Mouse (Mus musculus): ENCODE results near the gene Nkpd1. TPM values are rescaled to one million over a fixed set of nuclear protein-coding genes. Genes with fewer than 3 reads are reported as not detected.

The Nkpd1 gene
- polyA plus RNA-seq, 1 experiment from 2014 or later, result not detected

- 70% methylated on average over 2 of the region's 2 CpGs for WGBS
- peaks cover 2% of the 10 kb centered on the region; the same call in 1 of the 2 replicates for H3K36me3 ChIP-seq (ENCODE audit: control insufficient read depth, insufficient read depth, low read length)
- H3K4me1 ChIP-seq (ENCODE audit: control insufficient read depth, insufficient read depth, low read length), result peaks cover 14% of the 10 kb centered on the region
- no peak overlapping the region for H3K4me3 ChIP-seq (ENCODE audit: low read depth, low read length)
- no peak overlapping the region for H3K27ac ChIP-seq (ENCODE audit: low read depth, low read length)
- H3K27me3 ChIP-seq (ENCODE audit: control insufficient read depth, insufficient read depth, low read length), result peaks cover 52% of the 10 kb centered on the region
- ATAC-seq (ENCODE audit: insufficient read depth, low FRiP score, low TSS enrichment), result no peak
- H3K9ac ChIP-seq (ENCODE audit: low read length), result no peak overlapping the region
- H3K9me3 ChIP-seq (ENCODE audit: control insufficient read depth, low read length), result no peaks in the 10 kb centered on the region
- DNase-seq (ENCODE audit: low spot score), result no peak
- no peak overlapping the region for H3K4me2 ChIP-seq (ENCODE audit: low read depth)
Observed at GRCm38 (mm10) chr7:19525105-19525481, 7.5 kb downstream of the Nkpd1 start.

GRCm38 (mm10) chr7:19531077-19531476 is 13.4 kb downstream of the Nkpd1 start:
- H3K4me3 ChIP-seq (ENCODE audit: low read depth, low read length), result no peak overlapping the region; the same call in 1 of the 2 replicates
- no peak for DNase-seq (ENCODE audit: low spot score)
- no peak overlapping the region for H3K9ac ChIP-seq (ENCODE audit: low read length)
- peaks cover 33% of the 10 kb centered on the region for H3K36me3 ChIP-seq (ENCODE audit: control insufficient read depth, insufficient read depth, low read length)
- no peak for ATAC-seq (ENCODE audit: insufficient read depth, low FRiP score, low TSS enrichment)
- no peaks in the 10 kb centered on the region for H3K27me3 ChIP-seq (ENCODE audit: control insufficient read depth, insufficient read depth, low read length)
- H3K4me1 ChIP-seq (ENCODE audit: control insufficient read depth, insufficient read depth, low read length), result no peaks in the 10 kb centered on the region
- 70% methylated on average over 10 of the region's 10 CpGs for WGBS
- no peak overlapping the region for H3K27ac ChIP-seq (ENCODE audit: low read depth, low read length)
- no peak overlapping the region for H3K4me2 ChIP-seq (ENCODE audit: low read depth)
- no peaks in the 10 kb centered on the region for H3K9me3 ChIP-seq (ENCODE audit: control insufficient read depth, low read length)

- ATAC-seq (ENCODE audit: insufficient read depth, low FRiP score, low TSS enrichment) (no peak), DNase-seq (ENCODE audit: low spot score) (no peak)
- H3K9me3 ChIP-seq (ENCODE audit: control insufficient read depth, low read length), result no peaks in the 10 kb centered on the region
- H3K9ac ChIP-seq (ENCODE audit: low read length), result no peak overlapping the region
- peaks cover 33% of the 10 kb centered on the region for H3K36me3 ChIP-seq (ENCODE audit: control insufficient read depth, insufficient read depth, low read length)
- no peaks in the 10 kb centered on the region for H3K4me1 ChIP-seq (ENCODE audit: control insufficient read depth, insufficient read depth, low read length)
- no peak overlapping the region for H3K27ac ChIP-seq (ENCODE audit: low read depth, low read length)
- H3K4me3 ChIP-seq (ENCODE audit: low read depth, low read length), result no peak overlapping the region
- H3K4me2 ChIP-seq (ENCODE audit: low read depth), result no peak overlapping the region
- no peaks in the 10 kb centered on the region for H3K27me3 ChIP-seq (ENCODE audit: control insufficient read depth, insufficient read depth, low read length)
- 93% methylated on average over 14 of the region's 14 CpGs for WGBS
Observed at GRCm38 (mm10) chr7:19532240-19532639, 14.6 kb downstream of the Nkpd1 start.

GRCm38 (mm10) chr7:19534676-19535075 is 17.0 kb downstream of the Nkpd1 start:
- no peak for ATAC-seq (ENCODE audit: insufficient read depth, low FRiP score, low TSS enrichment)
- H3K36me3 ChIP-seq (ENCODE audit: control insufficient read depth, insufficient read depth, low read length), result peaks cover 31% of the 10 kb centered on the region

GRCm38 (mm10) chr7:19540771-19541566 is 23.3 kb downstream of the Nkpd1 start:
- ATAC-seq (ENCODE audit: insufficient read depth, low FRiP score, low TSS enrichment) (no peak), DNase-seq (ENCODE audit: low spot score) (no peak)
- WGBS, result 88% methylated on average over 2 of the region's 2 CpGs
- Histone ChIP-seq H3K27ac (ENCODE audit: low read depth, low read length) (no peak overlapping the region), H3K4me2 (ENCODE audit: low read depth) (no peak overlapping the region), H3K9ac (ENCODE audit: low read length) (no peak overlapping the region), H3K9me3 (ENCODE audit: control insufficient read depth, low read length) (no peaks in the 10 kb centered on the region), H3K4me1 (ENCODE audit: control insufficient read depth, insufficient read depth, low read length) (no peaks in the 10 kb centered on the region; the same call in 1 of the 2 replicates), H3K4me3 (ENCODE audit: low read depth, low read length) (no peak overlapping the region), H3K36me3 (ENCODE audit: control insufficient read depth, insufficient read depth, low read length) (no peaks in the 10 kb centered on the region; the same call in 1 of the 2 replicates), H3K27me3 (ENCODE audit: control insufficient read depth, insufficient read depth, low read length) (no peaks in the 10 kb centered on the region)

More at GRCm38 (mm10) chr7:19534676-19535075, 17.0 kb downstream of the Nkpd1 start:
- Histone ChIP-seq H3K9me3 (ENCODE audit: control insufficient read depth, low read length) (no peaks in the 10 kb centered on the region), H3K4me1 (ENCODE audit: control insufficient read depth, insufficient read depth, low read length) (no peaks in the 10 kb centered on the region), H3K4me2 (ENCODE audit: low read depth) (no peak overlapping the region), H3K27ac (ENCODE audit: low read depth, low read length) (no peak overlapping the region), H3K4me3 (ENCODE audit: low read depth, low read length) (no peak overlapping the region), H3K9ac (ENCODE audit: low read length) (no peak overlapping the region), H3K27me3 (ENCODE audit: control insufficient read depth, insufficient read depth, low read length) (no peaks in the 10 kb centered on the region)
- DNase-seq (ENCODE audit: low spot score), result no peak
- WGBS, result 95% methylated on average over 10 of the region's 10 CpGs

GRCm38 (mm10) chr7:19541681-19542154 is 24.1 kb downstream of the Nkpd1 start:
- Histone ChIP-seq H3K27ac (ENCODE audit: low read depth, low read length) (no peak overlapping the region), H3K4me2 (ENCODE audit: low read depth) (no peak overlapping the region), H3K9ac (ENCODE audit: low read length) (0 out of 2 replicates have a peak overlapping the region, but pooled peaks have one; percentile 18), H3K36me3 (ENCODE audit: control insufficient read depth, insufficient read depth, low read length) (no peaks in the 10 kb centered on the region; the same call in 1 of the 2 replicates), H3K4me3 (ENCODE audit: low read depth, low read length) (no peak overlapping the region), H3K4me1 (ENCODE audit: control insufficient read depth, insufficient read depth, low read length) (no peaks in the 10 kb centered on the region; the same call in 1 of the 2 replicates), H3K27me3 (ENCODE audit: control insufficient read depth, insufficient read depth, low read length) (no peaks in the 10 kb centered on the region), H3K9me3 (ENCODE audit: control insufficient read depth, low read length) (no peaks in the 10 kb centered on the region)
- ATAC-seq (ENCODE audit: insufficient read depth, low FRiP score, low TSS enrichment), result no peak
- no peak for DNase-seq (ENCODE audit: low spot score)
- 89% methylated on average over 7 of the region's 7 CpGs for WGBS

- H3K4me2 ChIP-seq (ENCODE audit: low read depth), result no peak overlapping the region
- H3K4me1 ChIP-seq (ENCODE audit: control insufficient read depth, insufficient read depth, low read length), result no peaks in the 10 kb centered on the region; the same call in 1 of the 2 replicates
- H3K27ac ChIP-seq (ENCODE audit: low read depth, low read length), result no peak overlapping the region
- WGBS, result 72% methylated on average over 8 of the region's 8 CpGs
- 0 out of 2 replicates have a peak overlapping the region, but pooled peaks have one; percentile 18 for H3K9ac ChIP-seq (ENCODE audit: low read length)
- no peak for DNase-seq (ENCODE audit: low spot score)
- no peaks in the 10 kb centered on the region for H3K9me3 ChIP-seq (ENCODE audit: control insufficient read depth, low read length)
- H3K4me3 ChIP-seq (ENCODE audit: low read depth, low read length), result no peak overlapping the region
- ATAC-seq (ENCODE audit: insufficient read depth, low FRiP score, low TSS enrichment), result peak; percentile 50; the same call in 1 of the 2 replicates
- no peaks in the 10 kb centered on the region; the same call in 1 of the 2 replicates for H3K36me3 ChIP-seq (ENCODE audit: control insufficient read depth, insufficient read depth, low read length)
- H3K27me3 ChIP-seq (ENCODE audit: control insufficient read depth, insufficient read depth, low read length), result no peaks in the 10 kb centered on the region
Observed at GRCm38 (mm10) chr7:19542155-19542691, 24.6 kb downstream of the Nkpd1 start.

- Histone ChIP-seq H3K9ac (ENCODE audit: low read length) (no peak overlapping the region), H3K27me3 (ENCODE audit: control insufficient read depth, insufficient read depth, low read length) (no peaks in the 10 kb centered on the region), H3K4me2 (ENCODE audit: low read depth) (no peak overlapping the region), H3K4me3 (ENCODE audit: low read depth, low read length) (no peak overlapping the region), H3K36me3 (ENCODE audit: control insufficient read depth, insufficient read depth, low read length) (no peaks in the 10 kb centered on the region; the same call in 1 of the 2 replicates), H3K27ac (ENCODE audit: low read depth, low read length) (no peak overlapping the region), H3K9me3 (ENCODE audit: control insufficient read depth, low read length) (no peaks in the 10 kb centered on the region), H3K4me1 (ENCODE audit: control insufficient read depth, insufficient read depth, low read length) (no peaks in the 10 kb centered on the region; the same call in none of the 2 replicates)
- ATAC-seq (ENCODE audit: insufficient read depth, low FRiP score, low TSS enrichment), result no peak
- 64% methylated on average over 6 of the region's 6 CpGs for WGBS
- no peak for DNase-seq (ENCODE audit: low spot score)
Observed at GRCm38 (mm10) chr7:19543584-19543983, 25.9 kb downstream of the Nkpd1 start.
